Mouse (Mus musculus) olfactory bulb, adult 2 months (tissue): Measurements from ENCODE around the gene Rpl34. TPM values are rescaled to one million over a fixed set of nuclear protein-coding genes. Genes with fewer than 3 reads are reported as not detected.
A peak's percentile ranks its signal among the peaks of the same experiment; 100 is the strongest.

Experiments
- H3K27ac ChIP-seq: fragments of 200-500 bp; 2 replicates; pipeline ENCODE4 v1.5.1; 2012; ENCODE audit warnings: low read depth, low read length; ENCODE audit not compliant: insufficient read depth
- H3K4me1 ChIP-seq: fragments of 200-500 bp; 2 replicates; pipeline ENCODE4 v1.6.1; 2012; ENCODE audit warnings: low read length; ENCODE audit not compliant: control insufficient read depth, insufficient read depth
- H3K4me3 ChIP-seq: fragments of 200-500 bp; 2 replicates; pipeline ENCODE4 v1.5.1; 2012; ENCODE audit warnings: mild to moderate bottlenecking, low read depth, low read length, moderate library complexity; ENCODE audit not compliant: insufficient read depth
- CTCF ChIP-seq: fragments of 200-500 bp; IDR thresholded peaks from 2 replicates; pipeline ENCODE4 v1.5.1; 2012; ENCODE audit warnings: low read depth, mild to moderate bottlenecking, low read length, moderate library complexity; ENCODE audit not compliant: insufficient read depth
- POLR2A ChIP-seq: fragments of 200-500 bp; IDR thresholded peaks from 2 replicates; pipeline ENCODE4 v1.6.1; 2012; ENCODE audit warnings: mild to moderate bottlenecking, low read depth, low read length, moderate library complexity; ENCODE audit not compliant: insufficient read depth
- WGBS: fragments of 180-500 bp; shearing (Covaris S2); methylation state at CpG from one replicate; pipeline ENCODE4 v1.1.7; 2018; 5-methylcytosine and 5-hydroxymethylcytosine counted together
- polyA plus RNA-seq: library from polyadenylated mRNA; stranded (reverse); fragments of >200 nt; gene quantifications from 2 replicates; pipeline ENCODE4 v1.2.4, GENCODE M21; 2012; ENCODE audit warnings: low replicate concordance; ENCODE audit not compliant: missing spikeins, insufficient read depth, insufficient read length

The Rpl34 gene
- polyA plus RNA-seq, result not detected in 2 replicates

- Histone ChIP-seq H3K4me3 (peak within 1 kb of the TSS; percentile 66), H3K27ac (peak within 1 kb of the TSS; percentile 12; the same call in 1 of the 2 replicates), H3K4me1 (peaks cover 4% of the 10 kb centered on the region)
- WGBS, result under 1% methylated on average over 45 of the region's 45 CpGs
- peak; percentile 88 for TF ChIP-seq POLR2A
- TF ChIP-seq CTCF, result no peak
Measured at GRCm38 (mm10) chr3:130730189-130730653, at the start of gene Rpl34. TSS of gene Rpl34 (minus strand) at chr3:130730398.

GRCm38 (mm10) chr3:130768172-130768571 lies 38.0 kb upstream of the Rpl34 start:
- WGBS, result 83% methylated on average over 3 of the region's 3 CpGs
- Histone ChIP-seq H3K4me3 (no peak overlapping the region), H3K4me1 (no peaks in the 10 kb centered on the region), H3K27ac (no peak overlapping the region)
- TF ChIP-seq POLR2A (no peak), CTCF (no peak)

DNA sequence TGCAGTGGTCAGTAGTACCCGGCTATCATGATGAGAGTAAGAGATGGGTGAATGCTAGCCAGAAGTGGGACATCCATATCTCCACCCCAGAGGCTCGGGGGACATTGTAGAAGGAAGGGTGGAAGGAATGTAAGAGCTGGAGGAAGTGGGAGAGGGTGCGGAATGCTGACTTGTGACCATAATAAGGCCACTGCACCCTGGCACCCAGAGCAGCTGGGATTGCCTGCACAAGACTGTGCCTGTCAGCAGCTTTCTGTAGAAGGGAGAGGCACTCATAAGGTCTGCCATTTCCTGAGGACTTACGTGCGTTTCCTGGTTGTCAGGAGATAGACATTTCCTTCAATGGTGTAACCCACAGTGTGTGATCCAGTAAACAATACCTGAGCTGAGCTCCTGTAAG lies 33.9 kb upstream of the Rpl34 start:
- TF ChIP-seq POLR2A, result no peak
- TF ChIP-seq CTCF, result no peak
- H3K27ac ChIP-seq, result no peak overlapping the region
- WGBS, result 83% methylated on average over 5 of the region's 5 CpGs
- H3K4me3 ChIP-seq, result no peak overlapping the region
- H3K4me1 ChIP-seq, result no peaks in the 10 kb centered on the region

DNA sequence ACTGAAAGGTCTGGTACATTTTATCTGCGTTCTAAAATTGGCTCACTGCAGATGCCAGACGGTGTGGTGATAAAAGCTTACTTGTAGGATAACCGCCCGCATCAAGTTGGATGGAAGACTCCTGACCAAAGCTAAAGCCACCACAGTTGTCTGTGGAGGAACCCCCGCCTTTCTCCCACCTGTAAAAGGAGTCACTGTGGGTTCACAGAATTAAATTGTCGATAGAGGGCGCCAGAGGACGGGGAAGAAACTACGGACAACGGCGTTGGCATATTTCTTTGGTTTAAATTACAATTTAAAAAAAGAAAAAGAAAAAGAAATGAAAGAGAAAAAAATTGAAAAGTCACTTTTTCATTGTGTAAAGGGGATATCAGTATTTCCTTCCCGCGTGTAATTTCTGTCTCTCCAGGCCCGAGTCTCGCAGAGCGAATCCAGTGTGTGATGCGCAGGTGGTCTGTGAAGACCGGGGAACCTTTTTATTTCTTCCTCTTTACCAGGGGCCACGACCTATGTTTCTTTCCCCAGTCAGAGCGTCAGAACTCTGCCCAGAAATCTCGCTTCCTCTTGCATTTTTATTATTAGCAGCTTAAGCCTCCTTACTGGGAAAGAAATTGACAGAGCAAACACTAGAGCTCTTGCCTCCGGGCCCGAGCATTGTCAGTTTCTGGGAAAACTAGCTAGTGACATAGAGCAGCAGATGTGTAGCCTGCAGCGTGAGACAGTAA lies 30.7 kb upstream of the Rpl34 start:
- no peaks in the 10 kb centered on the region for H3K4me1 ChIP-seq

DNA sequence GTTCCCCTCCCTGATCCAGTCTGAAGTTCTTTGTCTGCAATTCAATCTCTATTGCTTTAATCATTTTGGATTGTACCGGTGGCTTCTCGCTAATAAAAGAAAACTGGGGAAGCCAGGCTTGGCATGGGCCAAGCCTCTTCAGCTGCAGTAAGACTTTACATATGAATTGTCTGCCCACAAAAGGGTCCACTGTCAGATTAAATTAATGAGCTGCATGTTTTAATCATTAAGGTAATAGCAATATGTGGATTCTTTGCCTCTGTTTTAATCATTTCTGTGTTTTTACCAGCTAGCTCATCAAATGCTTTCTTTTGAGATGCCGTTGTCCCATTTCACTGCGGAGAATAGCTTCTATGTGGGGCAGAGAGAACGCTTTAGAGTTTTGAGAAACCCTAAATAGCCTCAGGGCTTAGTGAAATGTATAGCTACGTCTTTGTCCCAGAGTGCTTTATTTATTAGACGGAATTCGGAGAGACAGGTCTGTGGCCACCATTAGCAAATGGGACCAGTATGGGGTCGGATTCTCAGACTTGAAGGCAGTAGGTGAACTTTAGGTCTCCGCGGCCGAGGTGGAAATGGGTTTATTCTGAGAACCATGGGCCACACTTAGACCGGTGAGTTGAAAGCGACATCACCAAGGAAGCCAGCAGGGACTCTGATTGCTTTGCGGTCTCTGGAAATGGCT lies 28.1 kb upstream of the Rpl34 start:
- Histone ChIP-seq H3K27ac (no peak overlapping the region), H3K4me1 (no peaks in the 10 kb centered on the region), H3K4me3 (no peak overlapping the region)
- WGBS, result 28% methylated on average over 15 of the region's 15 CpGs
- TF ChIP-seq POLR2A (no peak), CTCF (no peak)

More for the DNA sequence above, 30.7 kb upstream of the Rpl34 start:
- Histone ChIP-seq H3K27ac (no peak overlapping the region), H3K4me3 (no peak overlapping the region)
- 55% methylated on average over 24 of the region's 24 CpGs for WGBS
- 0 out of 2 replicates have a peak, but pooled peaks have one; percentile 20 for TF ChIP-seq CTCF
- no peak for TF ChIP-seq POLR2A

DNA sequence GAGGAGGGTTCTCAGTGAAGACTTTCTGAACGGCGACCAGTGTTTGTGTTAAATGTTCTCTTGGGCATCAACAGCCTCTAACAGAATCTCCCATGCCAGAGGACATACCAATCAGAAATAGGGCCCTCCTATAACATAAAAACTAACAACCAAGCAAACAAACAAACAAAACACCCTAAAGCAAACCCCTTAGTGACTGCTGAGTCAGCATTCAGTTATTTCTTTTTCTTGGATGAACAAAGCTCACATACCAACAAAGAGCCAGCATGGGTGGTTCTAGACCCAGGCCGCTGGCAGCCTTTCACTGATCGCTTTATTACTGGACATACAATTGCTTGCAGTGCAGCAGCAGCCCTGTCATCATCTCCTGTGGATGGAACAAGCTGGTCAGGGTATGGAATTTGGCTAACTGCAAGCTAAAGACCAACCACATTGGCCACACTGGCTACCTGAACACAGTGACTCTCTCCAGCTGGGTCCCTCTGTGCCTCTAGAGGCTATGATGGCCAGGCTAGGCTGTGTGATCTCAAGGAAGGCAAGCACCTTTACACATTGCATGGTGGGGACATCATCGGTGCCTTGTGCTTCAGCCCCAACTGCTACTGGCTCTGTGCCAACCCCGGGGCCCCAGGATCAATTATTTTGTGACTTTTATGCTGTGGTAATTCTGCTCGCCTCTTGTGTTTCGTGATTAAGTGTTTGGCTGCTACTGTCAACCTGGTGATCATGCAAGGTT lies 27.1 kb upstream of the Rpl34 start:
- Histone ChIP-seq H3K4me3 (no peak overlapping the region), H3K4me1 (no peaks in the 10 kb centered on the region), H3K27ac (no peak overlapping the region)
- no peak for TF ChIP-seq POLR2A
- no peak for TF ChIP-seq CTCF
- WGBS, result 66% methylated on average over 8 of the region's 8 CpGs

- Histone ChIP-seq H3K27ac (no peak overlapping the region), H3K4me1 (no peaks in the 10 kb centered on the region), H3K4me3 (no peak overlapping the region)
- TF ChIP-seq POLR2A (no peak), CTCF (no peak)
- 92% methylated on average over 3 of the region's 3 CpGs for WGBS
Measured at GRCm38 (mm10) chr3:130749206-130749605, 19.0 kb upstream of the Rpl34 start.

DNA sequence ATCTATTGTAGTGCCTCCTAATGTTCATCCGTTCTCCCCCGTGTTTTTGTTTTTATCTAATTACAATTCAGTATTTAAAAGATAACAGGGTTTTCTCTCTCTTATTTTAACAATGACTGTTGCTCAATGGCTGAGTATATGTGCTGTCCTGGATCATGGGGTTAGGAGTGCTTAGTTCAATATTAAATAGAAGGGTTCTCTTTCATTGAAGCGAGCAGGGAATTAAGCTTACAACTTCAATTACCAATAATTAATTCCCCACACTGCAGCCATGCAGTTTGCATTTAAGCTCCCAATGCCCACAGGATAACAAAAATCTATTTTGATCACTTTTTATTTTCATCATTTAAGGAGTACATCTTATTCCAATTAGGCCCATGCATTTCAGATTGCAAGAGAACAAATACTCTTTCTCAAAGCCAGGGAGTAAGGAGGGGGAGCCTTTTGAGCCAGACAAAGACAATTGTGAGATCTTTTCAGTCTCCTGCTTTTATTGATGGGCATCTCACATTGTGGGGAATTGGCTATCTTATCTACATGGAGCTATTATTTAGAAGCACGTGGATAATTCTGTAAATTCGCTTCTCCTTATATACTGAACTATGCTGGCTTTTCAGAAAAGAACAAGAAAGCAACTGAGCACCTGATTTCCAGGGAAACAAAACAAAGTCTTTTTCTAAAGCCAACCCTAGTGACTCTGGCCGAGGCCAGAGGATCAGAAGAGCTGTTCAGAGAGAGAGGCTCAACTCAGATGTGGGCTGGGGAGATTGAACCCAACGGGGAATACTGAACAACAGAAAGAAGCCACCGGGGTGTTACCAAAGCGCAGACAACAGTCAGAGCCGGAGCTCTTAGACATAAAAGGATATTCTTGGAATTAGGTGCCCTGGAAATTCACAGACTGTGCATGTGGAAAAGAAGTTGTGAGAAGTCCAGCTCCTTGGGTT lies 16.7 kb upstream of the Rpl34 start:
- no peaks in the 10 kb centered on the region for H3K4me1 ChIP-seq
- WGBS, result 32% methylated on average over 10 of the region's 10 CpGs
- TF ChIP-seq CTCF (no peak), POLR2A (no peak)
- H3K27ac ChIP-seq, result no peak overlapping the region
- H3K4me3 ChIP-seq, result no peak overlapping the region
